Mouse (Mus musculus): Measurements from ENCODE around the gene Ksr1. TPM values are rescaled to one million over a fixed set of nuclear protein-coding genes. Genes with fewer than 3 reads are reported as not detected.

The Ksr1 gene
- polyA plus RNA-seq, 1 experiment from 2014 or later, result 3.3 TPM

DNA sequence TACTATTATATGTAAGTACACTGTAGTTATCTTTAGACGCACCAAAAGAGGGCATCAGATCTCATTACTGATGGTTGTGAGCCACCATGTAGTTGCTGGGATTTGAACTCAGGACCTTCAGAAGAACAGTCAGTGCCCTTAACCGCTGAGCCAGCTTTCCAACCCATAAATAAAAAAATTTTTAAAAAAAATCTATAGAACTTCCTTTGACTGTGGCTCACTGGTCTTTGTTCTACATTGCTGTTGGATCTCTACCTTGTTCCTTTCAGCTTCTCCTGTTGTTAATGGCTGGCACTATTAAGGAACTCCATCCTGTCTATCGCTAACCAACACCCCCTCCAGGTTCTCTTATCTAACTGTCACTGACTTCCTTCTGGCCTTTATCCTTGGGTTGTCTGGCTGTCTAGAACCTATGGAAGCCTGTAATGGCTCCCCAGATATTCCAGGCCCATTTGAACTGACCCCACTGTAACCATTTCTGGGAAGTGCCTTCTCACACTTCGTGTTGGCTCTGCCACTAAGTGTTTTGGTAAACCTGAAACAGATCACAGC is 166.0 kb downstream of the Ksr1 start:
- no peak overlapping the region for H3K9ac ChIP-seq
- H3K4me1 ChIP-seq (replicated peaks), result 0 out of 2 replicates have a peak, but pooled peaks cover 6% of the 10 kb centered on the region
- H3K27ac ChIP-seq (ENCODE audit: poor library complexity, severe bottlenecking), result peak overlapping the region; percentile 48
- H3K36me3 ChIP-seq, result no peaks in the 10 kb centered on the region
- no peak overlapping the region for H3K4me3 ChIP-seq
- no peak overlapping the region for H3K4me2 ChIP-seq
- H3K9me3 ChIP-seq (replicated peaks), result no peaks in the 10 kb centered on the region
- no peak for ATAC-seq (ENCODE audit: insufficient number of reproducible peaks, low FRiP score)
- WGBS, result 55% methylated on average over 4 of the region's 4 CpGs
- H3K27me3 ChIP-seq (replicated peaks), result no peaks in the 10 kb centered on the region

DNA sequence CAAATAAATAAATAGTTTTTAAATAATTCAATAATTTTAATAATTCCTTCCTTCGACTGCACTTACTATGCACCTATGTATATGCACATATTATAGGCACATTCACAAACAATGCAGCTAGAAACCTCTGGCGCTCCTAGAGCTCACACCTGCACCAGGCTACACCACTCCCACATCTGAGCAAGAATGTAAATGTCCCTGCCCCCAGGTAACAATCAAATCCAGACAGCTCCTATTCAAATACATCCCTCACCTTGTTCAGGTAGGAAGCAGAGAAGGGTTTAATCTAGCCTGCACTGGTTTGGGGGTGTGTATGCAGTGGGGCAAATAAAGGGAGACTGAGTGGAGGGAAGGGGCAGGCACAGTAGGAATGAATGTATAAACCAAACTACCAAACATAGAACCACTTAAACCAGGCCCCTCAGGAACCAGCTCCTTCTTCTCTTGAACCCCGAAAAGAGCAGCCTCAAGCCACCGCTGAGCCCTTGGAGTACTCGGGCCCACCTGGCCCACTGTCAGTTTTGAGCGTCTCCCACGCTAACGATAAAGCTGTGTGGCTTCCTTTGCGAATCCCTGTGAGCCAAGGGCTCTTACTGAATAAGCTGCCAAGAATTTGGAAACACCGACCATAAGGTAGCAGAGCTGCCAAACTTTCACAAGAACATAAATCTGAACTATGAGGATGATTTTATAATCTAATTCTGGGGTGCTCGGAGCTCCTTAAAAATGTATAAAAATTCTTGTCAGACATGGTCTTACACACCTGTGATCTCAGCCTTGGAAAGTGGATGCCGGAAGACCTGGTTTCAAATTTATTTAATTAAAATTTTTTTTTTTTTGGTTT is 167.8 kb downstream of the Ksr1 start:
- 83% methylated on average over 12 of the region's 12 CpGs for WGBS
- no peak for ATAC-seq (ENCODE audit: insufficient number of reproducible peaks, low FRiP score)

GRCm38 (mm10) chr11:78976731-78977510 is 169.3 kb downstream of the Ksr1 start:
- H3K36me3 ChIP-seq, result peaks cover 9% of the 10 kb centered on the region; the same call in 1 of the 2 replicates
- no peak overlapping the region for H3K4me2 ChIP-seq
- no peak overlapping the region for H3K27ac ChIP-seq (ENCODE audit: poor library complexity, severe bottlenecking)
- WGBS, result 65% methylated on average over 8 of the region's 8 CpGs
- H3K4me1 ChIP-seq (replicated peaks), result peaks cover 12% of the 10 kb centered on the region; the same call in 1 of the 2 replicates
- no peak for ATAC-seq (ENCODE audit: insufficient number of reproducible peaks, low FRiP score)
- H3K9me3 ChIP-seq (replicated peaks), result no peaks in the 10 kb centered on the region
- H3K4me3 ChIP-seq, result no peak overlapping the region
- H3K27me3 ChIP-seq (replicated peaks), result no peaks in the 10 kb centered on the region
- H3K9ac ChIP-seq, result no peak overlapping the region

More for the DNA sequence above, 167.8 kb downstream of the Ksr1 start:
- Histone ChIP-seq H3K9me3 (replicated peaks) (no peaks in the 10 kb centered on the region), H3K27ac (ENCODE audit: poor library complexity, severe bottlenecking) (no peak overlapping the region), H3K4me1 (replicated peaks) (peaks cover 10% of the 10 kb centered on the region; the same call in 1 of the 2 replicates), H3K4me3 (no peak overlapping the region), H3K27me3 (replicated peaks) (no peaks in the 10 kb centered on the region), H3K4me2 (no peak overlapping the region), H3K36me3 (peaks cover 3% of the 10 kb centered on the region; the same call in 1 of the 2 replicates), H3K9ac (no peak overlapping the region)

GRCm38 (mm10) chr11:78973381-78974150 is 172.6 kb downstream of the Ksr1 start:
- no peaks in the 10 kb centered on the region for H3K9me3 ChIP-seq (replicated peaks)
- H3K9ac ChIP-seq, result no peak overlapping the region
- ATAC-seq (ENCODE audit: insufficient number of reproducible peaks, low FRiP score), result no peak
- H3K4me3 ChIP-seq, result no peak overlapping the region
- no peak overlapping the region for H3K27ac ChIP-seq (ENCODE audit: poor library complexity, severe bottlenecking)
- H3K36me3 ChIP-seq, result peaks cover 9% of the 10 kb centered on the region; the same call in 1 of the 2 replicates
- no peaks in the 10 kb centered on the region for H3K27me3 ChIP-seq (replicated peaks)
- no peak overlapping the region for H3K4me2 ChIP-seq
- 64% methylated on average over 17 of the region's 17 CpGs for WGBS
- H3K4me1 ChIP-seq (replicated peaks), result peaks cover 6% of the 10 kb centered on the region; the same call in 1 of the 2 replicates

DNA sequence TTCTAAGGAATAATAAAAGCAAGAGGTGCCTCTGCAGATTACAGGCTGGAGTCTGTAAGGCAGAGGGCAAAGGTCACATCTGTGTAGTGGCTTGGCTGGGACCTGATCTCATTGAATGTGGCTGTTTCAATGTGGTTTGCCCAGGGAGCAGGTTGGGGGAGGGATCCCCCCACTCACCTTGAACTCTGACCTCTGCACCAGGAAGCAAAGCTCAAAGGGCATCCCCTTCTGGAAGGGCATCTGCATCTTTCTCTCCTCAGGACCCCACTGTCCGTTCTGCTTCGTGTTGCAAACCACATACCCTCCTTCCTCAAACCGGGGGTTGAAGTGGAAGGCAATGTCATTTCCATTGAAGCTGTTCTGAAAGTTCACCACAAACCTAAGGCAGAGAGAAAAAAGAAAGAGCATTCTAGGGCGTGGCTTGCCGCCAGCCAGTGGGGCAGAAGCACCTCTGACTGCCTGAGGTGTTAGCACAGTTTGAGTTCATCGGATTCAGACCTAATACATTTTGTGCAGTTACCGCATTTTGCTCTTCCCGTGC is 173.3 kb downstream of the Ksr1 start:
- Histone ChIP-seq H3K4me1 (replicated peaks) (peaks cover 6% of the 10 kb centered on the region; the same call in 1 of the 2 replicates), H3K9ac (no peak overlapping the region), H3K9me3 (replicated peaks) (no peaks in the 10 kb centered on the region), H3K36me3 (peaks cover 9% of the 10 kb centered on the region; the same call in 1 of the 2 replicates), H3K27ac (ENCODE audit: poor library complexity, severe bottlenecking) (no peak overlapping the region), H3K4me3 (no peak overlapping the region), H3K4me2 (no peak overlapping the region), H3K27me3 (replicated peaks) (no peaks in the 10 kb centered on the region)
- 64% methylated on average over 8 of the region's 8 CpGs for WGBS
- ATAC-seq (ENCODE audit: insufficient number of reproducible peaks, low FRiP score), result no peak

GRCm38 (mm10) chr11:78972328-78972727 is 173.9 kb downstream of the Ksr1 start:
- no peaks in the 10 kb centered on the region for H3K27me3 ChIP-seq (replicated peaks)
- no peak for ATAC-seq (ENCODE audit: insufficient number of reproducible peaks, low FRiP score)
- no peak overlapping the region for H3K4me3 ChIP-seq
- peaks cover 9% of the 10 kb centered on the region; the same call in 1 of the 2 replicates for H3K36me3 ChIP-seq
- WGBS, result 62% methylated on average over 6 of the region's 6 CpGs
- no peak overlapping the region for H3K9ac ChIP-seq
- no peaks in the 10 kb centered on the region for H3K9me3 ChIP-seq (replicated peaks)
- peaks cover 6% of the 10 kb centered on the region; the same call in 1 of the 2 replicates for H3K4me1 ChIP-seq (replicated peaks)
- no peak overlapping the region for H3K4me2 ChIP-seq
- H3K27ac ChIP-seq (ENCODE audit: poor library complexity, severe bottlenecking), result no peak overlapping the region

- H3K9me3 ChIP-seq (replicated peaks), result no peaks in the 10 kb centered on the region
- H3K27me3 ChIP-seq (replicated peaks), result no peaks in the 10 kb centered on the region
- no peak for ATAC-seq (ENCODE audit: insufficient number of reproducible peaks, low FRiP score)
- H3K36me3 ChIP-seq, result peaks cover 9% of the 10 kb centered on the region; the same call in 1 of the 2 replicates
- 85% methylated on average over 3 of the region's 3 CpGs for WGBS
- H3K9ac ChIP-seq, result no peak overlapping the region
- peaks cover 6% of the 10 kb centered on the region; the same call in 1 of the 2 replicates for H3K4me1 ChIP-seq (replicated peaks)
- no peak overlapping the region for H3K4me3 ChIP-seq
- H3K4me2 ChIP-seq, result no peak overlapping the region
- H3K27ac ChIP-seq (ENCODE audit: poor library complexity, severe bottlenecking), result no peak overlapping the region
Measured at GRCm38 (mm10) chr11:78971746-78972145, 174.5 kb downstream of the Ksr1 start.

GRCm38 (mm10) chr11:78971096-78971495 is 175.1 kb downstream of the Ksr1 start:
- Histone ChIP-seq H3K4me3 (no peak overlapping the region), H3K4me2 (no peak overlapping the region), H3K9ac (no peak overlapping the region), H3K27ac (ENCODE audit: poor library complexity, severe bottlenecking) (no peak overlapping the region), H3K27me3 (replicated peaks) (no peaks in the 10 kb centered on the region), H3K9me3 (replicated peaks) (no peaks in the 10 kb centered on the region), H3K36me3 (peaks cover 9% of the 10 kb centered on the region; the same call in 1 of the 2 replicates), H3K4me1 (replicated peaks) (peaks cover 6% of the 10 kb centered on the region; the same call in 1 of the 2 replicates)
- 83% methylated on average over 8 of the region's 8 CpGs for WGBS
- ATAC-seq (ENCODE audit: insufficient number of reproducible peaks, low FRiP score), result no peak

DNA sequence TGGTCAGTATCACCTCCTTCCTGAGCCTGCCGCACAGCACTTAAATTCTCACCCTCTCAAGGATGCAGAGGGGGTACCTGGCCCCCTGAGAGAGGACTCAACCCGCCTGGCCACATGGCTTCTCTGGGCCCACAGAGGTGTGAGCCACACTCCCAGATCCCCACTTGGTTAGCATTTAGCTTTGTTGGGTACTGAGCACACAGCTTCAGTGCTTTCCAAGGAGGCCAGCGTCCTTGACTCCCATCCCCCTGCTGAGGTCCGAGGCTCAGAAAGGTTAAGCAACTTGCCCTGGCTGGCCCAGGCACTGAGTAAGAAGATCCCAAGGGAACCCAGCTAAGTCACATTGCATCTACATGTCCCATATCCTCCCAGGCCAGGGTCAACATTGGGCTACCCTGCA is 178.1 kb downstream of the Ksr1 start:
- 63% methylated on average over 4 of the region's 4 CpGs for WGBS

GRCm38 (mm10) chr11:78967371-78967770 is 178.8 kb downstream of the Ksr1 start:
- Histone ChIP-seq H3K4me1 (replicated peaks) (no peaks in the 10 kb centered on the region), H3K4me3 (no peak overlapping the region), H3K36me3 (0 out of 2 replicates have a peak, but pooled peaks cover 4% of the 10 kb centered on the region), H3K27me3 (replicated peaks) (no peaks in the 10 kb centered on the region), H3K4me2 (no peak overlapping the region), H3K9me3 (replicated peaks) (no peaks in the 10 kb centered on the region), H3K27ac (ENCODE audit: poor library complexity, severe bottlenecking) (no peak overlapping the region), H3K9ac (no peak overlapping the region)
- 20% methylated on average over 4 of the region's 4 CpGs for WGBS
- ATAC-seq (ENCODE audit: insufficient number of reproducible peaks, low FRiP score), result no peak

More for the DNA sequence above, 178.1 kb downstream of the Ksr1 start:
- Histone ChIP-seq H3K27me3 (replicated peaks) (no peaks in the 10 kb centered on the region), H3K9me3 (replicated peaks) (no peaks in the 10 kb centered on the region), H3K9ac (no peak overlapping the region), H3K4me1 (replicated peaks) (no peaks in the 10 kb centered on the region), H3K36me3 (0 out of 2 replicates have a peak, but pooled peaks cover 6% of the 10 kb centered on the region), H3K27ac (ENCODE audit: poor library complexity, severe bottlenecking) (no peak overlapping the region), H3K4me2 (no peak overlapping the region), H3K4me3 (no peak overlapping the region)
- no peak for ATAC-seq (ENCODE audit: insufficient number of reproducible peaks, low FRiP score)
